Comparison of ENCODE assay signal across 17 mouse cellular contexts in the genomic region with DNA sequence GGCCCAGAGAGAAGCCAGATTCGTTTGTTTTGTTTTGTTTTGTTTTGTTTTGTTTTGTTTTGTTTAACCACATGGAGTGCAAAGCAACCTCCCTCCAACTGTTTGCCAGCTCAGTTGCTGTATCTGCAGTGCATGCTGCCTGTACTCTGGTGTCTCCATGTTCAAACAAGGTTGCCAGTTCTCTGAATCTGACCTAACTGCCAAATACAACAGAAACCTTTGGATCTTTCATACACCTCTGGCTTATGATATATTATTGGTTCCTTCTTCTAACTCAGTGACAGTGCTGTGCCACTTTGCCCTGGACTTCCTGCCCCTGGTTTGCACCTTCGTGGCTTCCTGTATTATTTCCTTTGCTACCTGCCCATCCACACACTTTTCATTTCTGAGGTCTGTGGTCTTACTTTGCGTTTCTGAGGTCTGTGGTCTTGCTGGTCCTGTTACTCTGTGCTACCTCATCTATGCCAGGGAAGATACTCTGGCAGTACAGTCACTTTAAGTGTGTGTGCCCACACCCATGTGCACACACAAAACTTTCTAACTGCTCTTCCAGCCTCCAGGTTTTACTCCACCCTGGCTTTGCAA. TPM values are rescaled to one million over a fixed set of nuclear protein-coding genes. Genes with fewer than 3 reads are reported as not detected.
DNase-seq lines count a peak whose midpoint lies in the region; ATAC-seq and TF ChIP-seq lines count a peak whose summit lies in the region.
"Had no signal": no experiment of that assay in that cellular context is flagged by ENCODE, and none has a peak within 500 bp of the region (broad histone marks: within the 10 kb centered on the region; RNA-seq: fewer than 3 reads in every experiment).

No protein-coding gene starts in this region.

- intact Hi-C loops in heart, postnatal 36 days (cut with DNase I), result loop anchor here (2.0 to 5.0 kb wide), 2 partner anchors 33 to 118 kb away; partner anchors contain the start of genes A630089N07Rik and B230307C23Rik

- H3K4me1 ChIP-seq in lung, adult 2 months (ENCODE audit: control insufficient read depth, insufficient read depth, low read length), result no peaks in the 10 kb centered on the region

- peak; percentile 21 for ATAC-seq in activated CD4-positive, CD25-positive, alpha-beta regulatory T cell, adult 4 months
- ATAC-seq: forebrain, embryonic 16.5 days; hindbrain, postnatal 0 days; intestine, postnatal 0 days had no signal

- H3K4me3 ChIP-seq in lung, adult 2 months (replicated peaks; ENCODE audit: extremely low read depth, low read depth, low read length), result no peak overlapping the region
- H3K4me3 ChIP-seq: embryonic facial prominence, embryonic 12.5 days had no signal

- peak; percentile 79 for DNase-seq in heart, adult 11 months
- no peak for DNase-seq in heart, postnatal 36 days
- peak; percentile 43 for DNase-seq in CD4-positive, CD25-positive, alpha-beta regulatory T cell, adult 2 months (ENCODE audit: low read depth, low spot score)
- peak; percentile 52 for DNase-seq in naive thymus-derived CD4-positive, alpha-beta T cell, adult 2 months (ENCODE audit: low read depth)
- DNase-seq in lung, postnatal 36 days, result no peak
- DNase-seq in heart, adult 9 months (ENCODE audit: low spot score in 2 of 2), result no peak
- DNase-seq in lung, adult 2 months, result no peak
- DNase-seq: adrenal gland, postnatal 10 days; cerebellum, adult 11-12 months; cerebellum, postnatal 25 days; gastrocnemius, postnatal 25 days; heart, postnatal 10 days had no signal

- WGBS in lung, adult 2 months, result 71% methylated on average over 3 of the region's 3 CpGs

- no peak for TF ChIP-seq POLR2A in lung, adult 2 months (IDR thresholded peaks at IDR 0.05; ENCODE audit: borderline replicate concordance, extremely low read depth, low read depth, low read length)

- no peak for TF ChIP-seq CTCF in lung, adult 2 months (IDR thresholded peaks at IDR 0.05; ENCODE audit: insufficient read depth, low read length)

RNA-seq across cellular contexts. Expression of gene Zbtb21, which starts 1.6 kb away (rescaled TPM):
- 1 to 10 TPM; 9.3 to 9.5 TPM for total RNA-seq in heart, postnatal 36 days (2021)
- 1 to 10 TPM; 7.4 to 7.7 TPM for polyA plus RNA-seq in activated CD4-positive, CD25-positive, alpha-beta regulatory T cell, adult 4 months (2017; shearing (Covaris generic))
- polyA plus RNA-seq in lung, adult 2 months (2012; rRNA removed), result 15.2 and 18.3 TPM in 2 replicates

RNA-seq across cellular contexts. Expression of gene C2cd2, which starts 1.6 kb away (rescaled TPM):
- total RNA-seq in heart, postnatal 36 days (2021), result 10 to 100 TPM; 18.3 to 28.8 TPM
- polyA plus RNA-seq in activated CD4-positive, CD25-positive, alpha-beta regulatory T cell, adult 4 months (2017; shearing (Covaris generic)), result 1 to 10 TPM; 6.3 to 7.9 TPM
- polyA plus RNA-seq in lung, adult 2 months (2012; rRNA removed), result 32.7 and 47.3 TPM in 2 replicates

RNA-seq across cellular contexts. Expression of gene B230307C23Rik, which starts 33.1 kb away (rescaled TPM):
- total RNA-seq in heart, postnatal 36 days (2021), result 1 to 10 TPM; 4.1 to 4.3 TPM
- 10 to 100 TPM; 42.4 to 59.0 TPM for polyA plus RNA-seq in activated CD4-positive, CD25-positive, alpha-beta regulatory T cell, adult 4 months (2017; shearing (Covaris generic))
- 3.1 and 4.9 TPM in 2 replicates for polyA plus RNA-seq in lung, adult 2 months (2012; rRNA removed)

Comparison
In these comparisons a context has a peak if more than half of its experiments do, and no peak if none do; other contexts are left out.
1. DNase-seq: peak in heart, adult 11 months (single experiment), CD4-positive, CD25-positive, alpha-beta regulatory T cell, adult 2 months (single experiment) and naive thymus-derived CD4-positive, alpha-beta T cell, adult 2 months (single experiment); none in heart, postnatal 36 days (0 of 2), lung, postnatal 36 days (single experiment), heart, adult 9 months (0 of 2) and lung, adult 2 months (single experiment).